Mouse (Mus musculus) kidney, adult 2 months (tissue): ENCODE results near the gene Qser1.

Source experiments
- CTCF ChIP-seq: fragments of 200-500 bp; conservative IDR thresholded peaks from 2 replicates; pipeline ENCODE4 v1.5.1; 2011; ENCODE audit warnings: low read depth, mild to moderate bottlenecking, control low read depth, low read length, moderate library complexity, mixed read lengths; ENCODE audit not compliant: insufficient read depth, insufficient read length
- POLR2A ChIP-seq: fragments of 200-500 bp; IDR thresholded peaks from one replicate; pipeline ENCODE4 v1.6.1; 2011; ENCODE audit warnings: low read depth, low read length, control low read depth

DNA sequence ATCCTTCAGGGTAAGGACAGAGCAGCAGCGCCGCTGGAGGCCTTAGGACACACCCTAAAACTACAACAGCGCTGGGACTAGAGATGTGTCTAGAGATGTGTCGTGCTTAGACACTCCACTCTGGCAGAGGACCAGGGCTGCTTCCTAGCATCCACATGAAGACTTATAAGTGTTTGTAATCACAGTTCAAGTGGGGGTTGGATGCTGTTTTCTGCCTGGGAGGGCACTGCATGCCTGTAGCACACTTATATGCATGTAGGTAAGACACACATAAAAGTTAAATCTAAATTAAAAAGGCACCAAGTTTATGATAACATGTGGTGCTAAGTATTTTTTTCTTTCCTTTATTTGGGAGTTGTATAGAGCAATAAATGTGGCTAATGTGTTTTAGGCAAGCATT is 52.5 kb downstream of the Qser1 start:
- TF ChIP-seq POLR2A: no peak
- TF ChIP-seq CTCF: no peak
